Mouse (Mus musculus) E14TG2a.4 (cell line): ENCODE data around the gene Rtcb.

Experiments
- CTCF ChIP-seq: conservative IDR thresholded peaks from 2 replicates; pipeline ENCODE4 v1.5.1; 2014; ENCODE audit warnings: low read length
- POU5F1 ChIP-seq: IDR thresholded peaks from 2 replicates; pipeline ENCODE4 v1.6.1; 2014; ENCODE audit warnings: low read length, borderline replicate concordance

DNA sequence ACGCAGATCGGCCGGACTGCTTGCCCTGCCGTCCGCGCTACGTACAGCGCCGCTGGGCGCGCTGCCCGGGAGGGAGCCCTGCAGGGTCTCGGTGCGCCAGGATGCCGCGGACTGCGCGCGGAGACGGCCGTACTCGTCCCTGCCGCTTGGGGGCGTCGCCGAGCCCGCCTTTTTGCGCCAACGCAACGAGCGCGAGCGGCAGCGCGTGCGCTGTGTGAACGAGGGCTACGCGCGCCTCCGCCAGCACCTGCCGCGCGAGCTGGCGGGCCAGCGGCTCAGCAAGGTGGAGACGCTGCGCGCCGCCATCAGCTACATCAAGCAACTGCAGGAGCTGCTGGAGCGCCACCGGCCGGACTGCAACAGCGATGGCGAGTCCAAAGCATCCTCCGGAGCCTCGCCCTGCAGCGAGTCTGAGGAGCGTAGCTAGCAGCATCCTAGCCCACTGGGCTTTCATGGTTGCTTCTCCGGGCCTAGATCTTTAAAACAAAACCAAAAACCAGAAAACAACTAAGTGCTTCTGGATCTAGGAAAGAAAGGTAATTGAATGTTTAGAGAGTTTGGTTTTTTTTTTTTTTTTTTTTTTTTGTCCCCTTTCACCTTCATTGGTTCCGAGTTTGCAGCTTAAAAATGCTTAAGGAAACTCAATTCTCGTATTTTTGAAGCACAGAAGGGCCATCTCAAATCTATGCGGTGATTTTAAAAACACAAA, 29.0 kb downstream of the Rtcb start:
- TF ChIP-seq POU5F1, result no peak
- TF ChIP-seq CTCF, result no peak
